Mouse (Mus musculus) liver, postnatal 0 days (tissue): Measurements from ENCODE around the gene Wfdc21. TPM values are rescaled to one million over a fixed set of nuclear protein-coding genes. Genes with fewer than 3 reads are reported as not detected.
A peak's percentile ranks its signal among the peaks of the same experiment; 100 is the strongest.

Experiments used
- ATAC-seq: fragments of 200-750 bp; cut with Nextera tagmentation; 2 replicates; pipeline ENCODE4 v1.8.0; 2017; ENCODE audit warnings: mild to moderate bottlenecking, moderate library complexity
- DNase-seq: peaks from one replicate; pipeline ENCODE4 v3.0.0-alpha.2; 2016
- H3K27ac ChIP-seq: fragments of 300-500 bp; sonication (generic); 2 replicates; pipeline ENCODE4 v1.5.1; 2014; ENCODE audit warnings: antibody characterized with exemption, moderate library complexity, mild to moderate bottlenecking, low read depth
- H3K27me3 ChIP-seq: fragments of 300-500 bp; sonication (generic); 2 replicates; pipeline ENCODE4 v1.6.1; 2014; ENCODE audit warnings: low read length, control low read depth, mixed read lengths; ENCODE audit not compliant: insufficient read depth
- H3K36me3 ChIP-seq: fragments of 300-500 bp; sonication (generic); replicated peaks from 2 replicates; pipeline ENCODE4 v1.6.1; 2014; ENCODE audit warnings: mild to moderate bottlenecking, control low read depth, low read length, moderate library complexity, mixed read lengths; ENCODE audit not compliant: insufficient read depth
- H3K4me1 ChIP-seq: fragments of 300-500 bp; sonication (generic); 2 replicates; pipeline ENCODE4 v1.6.1; 2014; ENCODE audit warnings: antibody characterized with exemption, mild to moderate bottlenecking, control low read depth; ENCODE audit not compliant: insufficient read depth
- H3K4me2 ChIP-seq: fragments of 300-500 bp; sonication (generic); 2 replicates; pipeline ENCODE4 v1.6.1; 2014; ENCODE audit warnings: low read depth, mild to moderate bottlenecking, low read length, moderate library complexity, mixed read lengths
- H3K4me3 ChIP-seq: fragments of 300-500 bp; sonication (generic); 2 replicates; pipeline ENCODE4 v1.5.1; 2014; ENCODE audit warnings: low read depth, low read length
- H3K9ac ChIP-seq: fragments of 300-500 bp; sonication (generic); replicated peaks from 2 replicates; pipeline ENCODE4 v1.6.1; 2014; ENCODE audit warnings: mild to moderate bottlenecking, moderate library complexity
- H3K9me3 ChIP-seq: fragments of 300-500 bp; sonication (generic); 2 replicates; pipeline ENCODE4 v1.6.1; 2016; ENCODE audit warnings: mild to moderate bottlenecking, control low read depth, low read length, mixed read lengths
- CTCF ChIP-seq: sonication (generic); IDR thresholded peaks from 2 replicates; pipeline ENCODE4 v1.5.1; 2016; ENCODE audit warnings: antibody characterized with exemption, low read depth
- EP300 ChIP-seq: IDR thresholded peaks from 2 replicates; pipeline ENCODE4 v1.6.1; 2016; ENCODE audit warnings: antibody characterized with exemption, low read depth, mild to moderate bottlenecking
- WGBS: fragments of 180-500 bp; shearing (Covaris S2); extraction: QIAGEN DNeasy Blood & Tissue Kit; methylation state at CpG from one replicate; pipeline ENCODE4 v1.1.7; 2014; ENCODE audit not compliant: insufficient replicate concordance; 5-methylcytosine and 5-hydroxymethylcytosine counted together
- polyA plus RNA-seq: library from polyadenylated mRNA; unstranded; fragments of >200 nt; fragmentation: Nextera tagmentation; extraction: Ambion mirVana; gene quantifications from 2 replicates; pipeline ENCODE4 v1.2.1, GENCODE M21; 2015

Wfdc21 gene
- polyA plus RNA-seq, 1 experiment from 2014 or later, result 108 TPM

- DNase-seq (no peak), ATAC-seq (no peak)
- H3K9ac ChIP-seq, result no peak overlapping the region
- H3K4me3 ChIP-seq, result no peak overlapping the region
- 65% methylated on average over 6 of the region's 6 CpGs for WGBS
- H3K9me3 ChIP-seq, result no peaks in the 10 kb centered on the region
- no peaks in the 10 kb centered on the region for H3K4me1 ChIP-seq
- H3K4me2 ChIP-seq, result no peak overlapping the region
- no peak for TF ChIP-seq EP300
- TF ChIP-seq CTCF, result no peak
- H3K27ac ChIP-seq, result no peak overlapping the region
- H3K27me3 ChIP-seq, result no peaks in the 10 kb centered on the region
- H3K36me3 ChIP-seq, result no peaks in the 10 kb centered on the region
Observed at GRCm38 (mm10) chr11:83717042-83717665, 29.6 kb upstream of the Wfdc21 start.

- H3K9me3 ChIP-seq, result no peaks in the 10 kb centered on the region
- ATAC-seq (peak; percentile 57; the same call in 1 of the 2 replicates), DNase-seq (no peak)
- no peaks in the 10 kb centered on the region for H3K36me3 ChIP-seq
- no peak overlapping the region for H3K27ac ChIP-seq
- no peaks in the 10 kb centered on the region for H3K4me1 ChIP-seq
- TF ChIP-seq EP300 (no peak), CTCF (no peak)
- no peak overlapping the region for H3K4me2 ChIP-seq
- no peak overlapping the region for H3K9ac ChIP-seq
- no peak overlapping the region for H3K4me3 ChIP-seq
- no peaks in the 10 kb centered on the region for H3K27me3 ChIP-seq
Observed at GRCm38 (mm10) chr11:83720766-83721165, 26.0 kb upstream of the Wfdc21 start.

GRCm38 (mm10) chr11:83728757-83729432, 17.8 kb upstream of the Wfdc21 start:
- peak; percentile 69 for TF ChIP-seq CTCF
- TF ChIP-seq EP300, result no peak
- no peaks in the 10 kb centered on the region for H3K4me1 ChIP-seq
- WGBS, result 57% methylated on average over 3 of the region's 3 CpGs

DNA sequence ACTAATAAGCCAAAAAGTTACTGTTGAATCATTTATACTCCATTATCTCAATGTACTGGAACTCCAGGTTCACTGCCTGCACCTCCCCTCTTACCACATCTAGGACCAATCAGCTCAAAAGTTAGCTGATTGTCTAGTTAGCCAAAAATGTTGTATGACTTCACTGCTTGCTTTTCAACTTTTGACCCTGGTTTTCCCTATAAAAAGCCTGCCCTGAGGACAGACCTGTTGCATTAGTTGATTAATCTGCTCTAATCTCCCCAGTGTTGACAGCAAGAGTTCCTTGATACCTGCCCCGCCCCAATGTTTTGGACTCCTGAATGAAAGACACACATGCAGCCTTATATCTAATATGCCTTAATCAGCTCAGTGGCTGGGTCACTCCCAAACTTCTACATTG, 15.6 kb upstream of the Wfdc21 start:
- no peak for DNase-seq
- TF ChIP-seq EP300, result 0 out of 2 replicates have a peak, but pooled peaks have one; percentile 14
- no peak for TF ChIP-seq CTCF
- H3K36me3 ChIP-seq, result no peaks in the 10 kb centered on the region
- H3K4me3 ChIP-seq, result no peak overlapping the region
- peak; percentile 29; the same call in 1 of the 2 replicates for ATAC-seq
- no peak overlapping the region for H3K27ac ChIP-seq
- H3K9ac ChIP-seq, result no peak overlapping the region
- H3K4me2 ChIP-seq, result no peak overlapping the region
- no peaks in the 10 kb centered on the region for H3K4me1 ChIP-seq
- no peaks in the 10 kb centered on the region for H3K9me3 ChIP-seq
- WGBS, result 81% methylated on average over 1 of the region's 1 CpGs
- no peaks in the 10 kb centered on the region for H3K27me3 ChIP-seq

More at GRCm38 (mm10) chr11:83728757-83729432, 17.8 kb upstream of the Wfdc21 start:
- H3K36me3 ChIP-seq, result no peaks in the 10 kb centered on the region
- DNase-seq (no peak), ATAC-seq (no peak)
- H3K4me2 ChIP-seq, result no peak overlapping the region
- H3K27ac ChIP-seq, result no peak overlapping the region
- no peaks in the 10 kb centered on the region for H3K27me3 ChIP-seq
- no peaks in the 10 kb centered on the region for H3K9me3 ChIP-seq
- H3K9ac ChIP-seq, result no peak overlapping the region
- H3K4me3 ChIP-seq, result no peak overlapping the region

DNA sequence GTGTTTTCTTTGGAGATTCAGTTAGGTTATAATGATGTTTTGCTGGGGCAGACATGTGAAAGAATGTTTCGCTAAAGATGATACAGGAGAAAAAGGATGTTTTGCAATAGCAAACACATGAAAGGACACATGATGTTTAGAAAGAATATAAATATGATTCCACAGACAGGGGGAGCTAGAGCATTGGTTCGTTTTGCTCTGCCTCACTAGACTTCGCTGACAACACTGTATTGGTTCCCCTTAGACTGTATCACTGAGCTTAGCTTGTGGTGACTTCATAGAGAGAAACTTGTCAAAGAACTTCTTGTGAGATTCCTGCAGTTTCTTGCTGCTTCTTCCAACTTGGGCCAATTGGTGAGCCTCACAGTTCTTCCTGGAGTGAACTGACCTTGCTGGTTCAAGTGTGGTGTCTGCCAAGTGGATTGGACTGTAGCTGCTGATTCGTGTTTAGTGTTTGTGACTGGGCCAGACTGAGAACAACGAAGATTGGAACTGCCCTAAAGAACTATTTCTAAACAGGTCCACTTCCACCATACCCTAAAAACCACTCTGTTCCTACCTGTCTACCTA, 13.6 kb upstream of the Wfdc21 start:
- peaks cover 10% of the 10 kb centered on the region for H3K4me1 ChIP-seq
- no peaks in the 10 kb centered on the region for H3K9me3 ChIP-seq
- no peak overlapping the region for H3K4me2 ChIP-seq
- no peak for ATAC-seq
- H3K4me3 ChIP-seq, result no peak overlapping the region
- no peak for DNase-seq
- TF ChIP-seq CTCF (peak; percentile 51), EP300 (no peak)
- H3K27ac ChIP-seq, result no peak overlapping the region
- H3K9ac ChIP-seq, result no peak overlapping the region
- H3K27me3 ChIP-seq, result no peaks in the 10 kb centered on the region
- 63% methylated on average over 5 of the region's 5 CpGs for WGBS
- H3K36me3 ChIP-seq, result no peaks in the 10 kb centered on the region

GRCm38 (mm10) chr11:83734215-83734614, 12.5 kb upstream of the Wfdc21 start:
- no peak for TF ChIP-seq EP300
- no peak for TF ChIP-seq CTCF
- WGBS, result 68% methylated on average over 1 of the region's 1 CpGs
- H3K27ac ChIP-seq, result no peak overlapping the region
- no peak for DNase-seq
- H3K4me1 ChIP-seq, result peaks cover 10% of the 10 kb centered on the region
- no peaks in the 10 kb centered on the region for H3K27me3 ChIP-seq
- no peaks in the 10 kb centered on the region for H3K36me3 ChIP-seq
- no peaks in the 10 kb centered on the region for H3K9me3 ChIP-seq
- no peak overlapping the region for H3K4me2 ChIP-seq
- ATAC-seq, result no peak
- no peak overlapping the region for H3K4me3 ChIP-seq
- no peak overlapping the region for H3K9ac ChIP-seq
